ENCODE assay signal across 8 mouse cellular contexts in the genomic region with DNA sequence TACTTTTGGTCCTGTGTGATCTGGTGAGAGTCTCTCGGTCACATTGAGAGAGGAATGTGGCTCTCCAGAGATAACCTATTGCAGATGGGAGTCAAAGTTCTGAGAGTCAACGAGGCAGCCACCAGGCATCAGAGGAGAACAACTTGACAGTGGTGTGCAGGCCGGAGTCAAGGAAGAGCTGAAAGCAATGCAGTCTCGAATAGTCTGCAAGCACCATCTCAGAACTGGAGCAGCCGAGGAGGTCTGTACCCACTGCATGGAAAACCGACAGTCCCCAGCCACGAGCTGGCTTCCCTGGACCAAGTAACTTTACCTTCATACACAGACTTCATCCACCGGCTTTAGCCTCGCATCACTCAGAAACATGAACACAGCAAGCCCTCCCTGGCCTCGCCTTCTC. TPM values are rescaled to one million over a fixed set of nuclear protein-coding genes. Genes with fewer than 3 reads are reported as not detected.
DNase-seq lines count a peak whose midpoint lies in the region; ATAC-seq and TF ChIP-seq lines count a peak whose summit lies in the region.

No protein-coding gene starts in this region.

- H3K27me3 ChIP-seq in kidney, embryonic 16.5 days (ENCODE audit: insufficient read depth, low read length), result no peaks in the 10 kb centered on the region
- no peaks in the 10 kb centered on the region for H3K27me3 ChIP-seq in kidney, adult 2 months (replicated peaks; ENCODE audit: control insufficient read depth, insufficient read depth, low read length)
- H3K27me3 ChIP-seq in embryonic facial prominence, embryonic 12.5 days, result no peaks in the 10 kb centered on the region
- no peaks in the 10 kb centered on the region for H3K27me3 ChIP-seq in intestine, embryonic 15.5 days (replicated peaks)
- H3K27me3 ChIP-seq in myocyte (ENCODE audit: control insufficient read depth, insufficient read depth, insufficient read length), result no peaks in the 10 kb centered on the region

- H3K27ac ChIP-seq in kidney, embryonic 16.5 days (ENCODE audit: low read length), result no peak overlapping the region
- no peak overlapping the region for H3K27ac ChIP-seq in kidney, adult 2 months (ENCODE audit: insufficient read depth, low read depth, low read length)
- no peak overlapping the region for H3K27ac ChIP-seq in embryonic facial prominence, embryonic 12.5 days
- H3K27ac ChIP-seq in intestine, embryonic 15.5 days, result no peak overlapping the region

- peak overlapping the region; percentile 64 for H3K4me2 ChIP-seq in kidney, embryonic 16.5 days (replicated peaks; ENCODE audit: low read depth, low read length)
- H3K4me2 ChIP-seq in embryonic facial prominence, embryonic 12.5 days (replicated peaks), result peak overlapping the region; percentile 76
- H3K4me2 ChIP-seq in intestine, embryonic 15.5 days (replicated peaks), result peak overlapping the region; percentile 65
- peak overlapping the region; percentile 76 for H3K4me2 ChIP-seq in myocyte (ENCODE audit: low read depth)

- peaks cover 40% of the 10 kb centered on the region for H3K36me3 ChIP-seq in kidney, embryonic 16.5 days (ENCODE audit: insufficient read depth, low read length)
- H3K36me3 ChIP-seq in kidney, adult 2 months (ENCODE audit: control insufficient read depth, insufficient read depth, low read length), result peaks cover 5% of the 10 kb centered on the region; the same call in 1 of the 2 replicates
- H3K36me3 ChIP-seq in embryonic facial prominence, embryonic 12.5 days, result peaks cover 44% of the 10 kb centered on the region
- H3K36me3 ChIP-seq in intestine, embryonic 15.5 days, result peaks cover 20% of the 10 kb centered on the region
- peaks cover 23% of the 10 kb centered on the region for H3K36me3 ChIP-seq in myocyte (ENCODE audit: control insufficient read depth, insufficient read depth)

- no peak for DNase-seq in kidney, adult 2 months
- no peak for DNase-seq in urinary bladder, adult 18-20 months (ENCODE audit: low spot score in 2 of 2)
- DNase-seq in layer of hippocampus, adult 18-20 months (ENCODE audit: low spot score in 2 of 2), result no peak
- no peak for DNase-seq in ovary, postnatal 36 days (ENCODE audit: low spot score)

- peaks cover 19% of the 10 kb centered on the region for H3K79me2 ChIP-seq in myocyte (ENCODE audit: control insufficient read depth, insufficient read depth)

- H3K4me3 ChIP-seq in kidney, embryonic 16.5 days (ENCODE audit: low read length), result peak overlapping the region; percentile 66
- H3K4me3 ChIP-seq in kidney, adult 2 months (ENCODE audit: insufficient read depth, low read depth, low read length), result no peak overlapping the region
- peak overlapping the region; percentile 60 for H3K4me3 ChIP-seq in embryonic facial prominence, embryonic 12.5 days
- no peak overlapping the region for H3K4me3 ChIP-seq in intestine, embryonic 15.5 days (replicated peaks)
- H3K4me3 ChIP-seq in myocyte, result peak overlapping the region; percentile 63

- no peak for ATAC-seq in kidney, embryonic 16.5 days (ENCODE audit: low FRiP score, low TSS enrichment)
- no peak for ATAC-seq in embryonic facial prominence, embryonic 12.5 days (ENCODE audit: insufficient number of reproducible peaks, insufficient read depth, low FRiP score, low TSS enrichment)
- ATAC-seq in intestine, embryonic 15.5 days, result no peak

- no peaks in the 10 kb centered on the region for H3K9me3 ChIP-seq in kidney, embryonic 16.5 days (ENCODE audit: low read length)
- no peaks in the 10 kb centered on the region for H3K9me3 ChIP-seq in embryonic facial prominence, embryonic 12.5 days
- no peaks in the 10 kb centered on the region for H3K9me3 ChIP-seq in intestine, embryonic 15.5 days

- peaks cover 21% of the 10 kb centered on the region for H3K4me1 ChIP-seq in kidney, embryonic 16.5 days (ENCODE audit: insufficient read depth, low read length)
- peaks cover 5% of the 10 kb centered on the region; the same call in 1 of the 2 replicates for H3K4me1 ChIP-seq in kidney, adult 2 months (ENCODE audit: control insufficient read depth, insufficient read depth, low read length)
- H3K4me1 ChIP-seq in embryonic facial prominence, embryonic 12.5 days, result peaks cover 20% of the 10 kb centered on the region
- peaks cover 11% of the 10 kb centered on the region; the same call in 1 of the 2 replicates for H3K4me1 ChIP-seq in intestine, embryonic 15.5 days (replicated peaks)

- H3K9ac ChIP-seq in kidney, embryonic 16.5 days (replicated peaks; ENCODE audit: low read length), result peak overlapping the region; percentile 73
- H3K9ac ChIP-seq in embryonic facial prominence, embryonic 12.5 days, result peak overlapping the region; percentile 75
- peak overlapping the region; percentile 83 for H3K9ac ChIP-seq in intestine, embryonic 15.5 days

- 73% methylated on average over 10 of the region's 10 CpGs for WGBS in kidney, embryonic 16.5 days
- WGBS in kidney, adult 2 months, result 56% methylated on average over 10 of the region's 10 CpGs
- 77% methylated on average over 10 of the region's 10 CpGs for WGBS in embryonic facial prominence, embryonic 12.5 days
- 71% methylated on average over 10 of the region's 10 CpGs for WGBS in intestine, embryonic 15.5 days

- no peak for TF ChIP-seq CTCF in kidney, adult 2 months (conservative IDR thresholded peaks at IDR 0.05; ENCODE audit: insufficient read depth, insufficient read length, low read depth, low read length)

- no peak overlapping the region for H3ac ChIP-seq in myocyte (ENCODE audit: control insufficient read depth, insufficient read length)

- TF ChIP-seq POLR2A in kidney, adult 2 months (IDR thresholded peaks at IDR 0.05; ENCODE audit: low read depth, low read length), result no peak
- no peak for TF ChIP-seq POLR2A in myocyte (IDR thresholded peaks at IDR 0.05; ENCODE audit: insufficient read length, low read depth)

TF ChIP-seq in myocyte, 11 proteins besides CTCF, POLR2A, EP300 and RAD21:
- no peak for TF ChIP-seq E2F4 (IDR thresholded peaks at IDR 0.05; ENCODE audit: insufficient read depth)
- TF ChIP-seq MAX (IDR thresholded peaks at IDR 0.05; ENCODE audit: low read depth), result no peak
- TF ChIP-seq MYOG (IDR thresholded peaks at IDR 0.05; ENCODE audit: control insufficient read depth in 1 of 3, insufficient read depth in 1 of 3, insufficient read length in 2 of 3, low read depth in 2 of 3), result no peak
TF ChIP-seq in myocyte: peak in this region for 0.

RNA-seq across cellular contexts. Expression of a gene that starts 1.9 kb away (rescaled TPM):
- 38.7 and 38.8 TPM in 2 replicates for polyA plus RNA-seq in kidney, embryonic 16.5 days (2015; fragmentation: Nextera tagmentation; extraction: Ambion mirVana)
- 18.1 and 18.6 TPM in 2 replicates for polyA plus RNA-seq in kidney, adult 2 months (2012; rRNA removed)
- 41.2 and 43.6 TPM in 2 replicates for polyA plus RNA-seq in embryonic facial prominence, embryonic 12.5 days (2016; fragmentation: Nextera tagmentation; extraction: Ambion mirVana)
- polyA plus RNA-seq in intestine, embryonic 15.5 days (2015; fragmentation: Nextera tagmentation; extraction: Ambion mirVana), result 26.7 and 29.6 TPM in 2 replicates
- polyA plus RNA-seq in myocyte (2012; fragmentation: generic; extraction: Trizol), result 8.2 TPM
- 10 to 100 TPM; 45.9 to 51.4 TPM for total RNA-seq in layer of hippocampus, adult 18-20 months (2021)

RNA-seq across cellular contexts. Expression of a gene that starts 52.4 kb away (rescaled TPM):
- not detected in 2 replicates for polyA plus RNA-seq in kidney, embryonic 16.5 days (2015; fragmentation: Nextera tagmentation; extraction: Ambion mirVana)
- polyA plus RNA-seq in kidney, adult 2 months (2012; rRNA removed), result not detected in 2 replicates
- 0.03 TPM in 1 of 2 replicates, not detected in the other for polyA plus RNA-seq in embryonic facial prominence, embryonic 12.5 days (2016; fragmentation: Nextera tagmentation; extraction: Ambion mirVana)
- polyA plus RNA-seq in intestine, embryonic 15.5 days (2015; fragmentation: Nextera tagmentation; extraction: Ambion mirVana), result 0.03 TPM in 1 of 2 replicates, not detected in the other
- not detected for polyA plus RNA-seq in myocyte (2012; fragmentation: generic; extraction: Trizol)
- total RNA-seq in layer of hippocampus, adult 18-20 months (2021), result 1 to 10 TPM; 7.4 to 9.1 TPM

Comparison
In these comparisons a context has a peak if more than half of its experiments do, and no peak if none do; other contexts are left out.
1. H3K4me3 ChIP-seq: peak in kidney, embryonic 16.5 days (single experiment), embryonic facial prominence, embryonic 12.5 days (single experiment) and myocyte (single experiment); none in kidney, adult 2 months (single experiment) and intestine, embryonic 15.5 days (single experiment).
2. Peak in every context shown above with its lines, with median percentiles within 50 percentile points of each other: H3K4me2 ChIP-seq and H3K9ac ChIP-seq.